ENCODE assay signal across 10 mouse cellular contexts in genomic region chr12:79708423-79708733, GRCm38 (mm10).
DNase-seq lines count a peak whose midpoint lies in the region; ATAC-seq lines count a peak whose summit lies in the region.
"Had no signal": no experiment of that assay in that cellular context is flagged by ENCODE, and none has a peak within 500 bp of the region (broad histone marks: within the 10 kb centered on the region; RNA-seq: fewer than 3 reads in every experiment).

No protein-coding gene starts in this region.

- H3K9me3 ChIP-seq in midbrain, embryonic 14.5 days (ENCODE audit: control insufficient read depth, low read length): no peaks in the 10 kb centered on the region
- H3K9me3 ChIP-seq in midbrain, embryonic 13.5 days: no peaks in the 10 kb centered on the region
- no peaks in the 10 kb centered on the region for H3K9me3 ChIP-seq in hindbrain, embryonic 13.5 days
- H3K9me3 ChIP-seq in limb, embryonic 15.5 days: no peaks in the 10 kb centered on the region
- no peaks in the 10 kb centered on the region for H3K9me3 ChIP-seq in stomach, embryonic 15.5 days
- H3K9me3 ChIP-seq: megakaryocyte, embryonic 14.5 days had no signal

- WGBS in midbrain, embryonic 14.5 days: 64% methylated on average over 5 of the region's 5 CpGs
- WGBS in midbrain, embryonic 13.5 days: 84% methylated on average over 5 of the region's 5 CpGs
- WGBS in hindbrain, embryonic 13.5 days: 36% methylated on average over 5 of the region's 5 CpGs
- 48% methylated on average over 5 of the region's 5 CpGs for WGBS in limb, embryonic 15.5 days
- WGBS in stomach, embryonic 15.5 days: 49% methylated on average over 5 of the region's 5 CpGs

- peaks cover 24% of the 10 kb centered on the region for H3K4me1 ChIP-seq in midbrain, embryonic 14.5 days (ENCODE audit: control insufficient read depth, insufficient read depth, low read length)
- peaks cover 54% of the 10 kb centered on the region for H3K4me1 ChIP-seq in midbrain, embryonic 13.5 days (replicated peaks)
- peaks cover 56% of the 10 kb centered on the region for H3K4me1 ChIP-seq in hindbrain, embryonic 13.5 days (replicated peaks)
- H3K4me1 ChIP-seq in limb, embryonic 15.5 days: peaks cover 41% of the 10 kb centered on the region
- peaks cover 17% of the 10 kb centered on the region; the same call in 1 of the 2 replicates for H3K4me1 ChIP-seq in stomach, embryonic 15.5 days

- no peak overlapping the region for H3K4me3 ChIP-seq in midbrain, embryonic 14.5 days (replicated peaks; ENCODE audit: low read depth, low read length)
- no peak overlapping the region for H3K4me3 ChIP-seq in midbrain, embryonic 13.5 days (replicated peaks)
- no peak overlapping the region for H3K4me3 ChIP-seq in hindbrain, embryonic 13.5 days
- H3K4me3 ChIP-seq in limb, embryonic 15.5 days: no peak overlapping the region
- H3K4me3 ChIP-seq in stomach, embryonic 15.5 days (replicated peaks): no peak overlapping the region
- H3K4me3 ChIP-seq: megakaryocyte, embryonic 14.5 days had no signal

- H3K4me2 ChIP-seq in midbrain, embryonic 14.5 days (ENCODE audit: low read length): no peak overlapping the region
- no peak overlapping the region for H3K4me2 ChIP-seq in midbrain, embryonic 13.5 days (replicated peaks)
- no peak overlapping the region for H3K4me2 ChIP-seq in hindbrain, embryonic 13.5 days
- H3K4me2 ChIP-seq in limb, embryonic 15.5 days: no peak overlapping the region
- no peak overlapping the region for H3K4me2 ChIP-seq in stomach, embryonic 15.5 days

- DNase-seq in midbrain, embryonic 14.5 days: no peak
- DNase-seq in cerebellum, adult 11 months: no peak
- DNase-seq: cerebellum, adult 18-20 months had no signal

- H3K36me3 ChIP-seq in midbrain, embryonic 14.5 days (ENCODE audit: control insufficient read depth, insufficient read depth, low read length): no peaks in the 10 kb centered on the region
- H3K36me3 ChIP-seq in midbrain, embryonic 13.5 days: no peaks in the 10 kb centered on the region
- no peaks in the 10 kb centered on the region for H3K36me3 ChIP-seq in hindbrain, embryonic 13.5 days
- no peaks in the 10 kb centered on the region for H3K36me3 ChIP-seq in limb, embryonic 15.5 days
- H3K36me3 ChIP-seq in stomach, embryonic 15.5 days: no peaks in the 10 kb centered on the region

- no peak for ATAC-seq in midbrain, embryonic 14.5 days (ENCODE audit: low FRiP score, low TSS enrichment)
- ATAC-seq in midbrain, embryonic 13.5 days: no peak
- peak; percentile 65 for ATAC-seq in hindbrain, embryonic 13.5 days (ENCODE audit: low FRiP score)
- ATAC-seq in limb, embryonic 15.5 days (ENCODE audit: insufficient number of reproducible peaks, low FRiP score, low TSS enrichment, low read depth): 0 out of 2 replicates have a peak, but pooled peaks have one; percentile 22
- peak; percentile 56; the same call in 1 of the 2 replicates for ATAC-seq in stomach, embryonic 15.5 days (ENCODE audit: insufficient read depth, low FRiP score, low read depth)
- no peak for ATAC-seq in monocyte, adult 5-6 weeks (replicated peaks; ENCODE audit: insufficient number of reproducible peaks, low FRiP score, low TSS enrichment, poor library complexity, severe bottlenecking)
- ATAC-seq: Patski had no signal

- no peaks in the 10 kb centered on the region; the same call in 1 of the 2 replicates for H3K27me3 ChIP-seq in midbrain, embryonic 14.5 days (ENCODE audit: control insufficient read depth, insufficient read depth, low read length)
- H3K27me3 ChIP-seq in midbrain, embryonic 13.5 days: no peaks in the 10 kb centered on the region
- H3K27me3 ChIP-seq in hindbrain, embryonic 13.5 days: no peaks in the 10 kb centered on the region
- no peaks in the 10 kb centered on the region for H3K27me3 ChIP-seq in limb, embryonic 15.5 days
- H3K27me3 ChIP-seq in stomach, embryonic 15.5 days (replicated peaks): no peaks in the 10 kb centered on the region
- H3K27me3 ChIP-seq: Patski had no signal

- H3K9ac ChIP-seq in midbrain, embryonic 14.5 days (replicated peaks; ENCODE audit: low read length): no peak overlapping the region
- H3K9ac ChIP-seq in midbrain, embryonic 13.5 days (replicated peaks): no peak overlapping the region
- no peak overlapping the region for H3K9ac ChIP-seq in hindbrain, embryonic 13.5 days
- no peak overlapping the region for H3K9ac ChIP-seq in limb, embryonic 15.5 days
- no peak overlapping the region for H3K9ac ChIP-seq in stomach, embryonic 15.5 days

- H3K27ac ChIP-seq in midbrain, embryonic 14.5 days (replicated peaks; ENCODE audit: low read depth, low read length): peak overlapping the region; percentile 14; the same call in 1 of the 2 replicates
- H3K27ac ChIP-seq in midbrain, embryonic 13.5 days: no peak overlapping the region
- peak overlapping the region; percentile 53 for H3K27ac ChIP-seq in hindbrain, embryonic 13.5 days
- H3K27ac ChIP-seq in limb, embryonic 15.5 days: peak overlapping the region; percentile 80
- H3K27ac ChIP-seq in stomach, embryonic 15.5 days: peak overlapping the region; percentile 83

Comparison
In these comparisons a context has a peak if more than half of its experiments do, and no peak if none do; other contexts are left out.
1. ATAC-seq: peak in hindbrain, embryonic 13.5 days (single experiment), limb, embryonic 15.5 days (single experiment) and stomach, embryonic 15.5 days (single experiment); none in midbrain, embryonic 14.5 days (single experiment), midbrain, embryonic 13.5 days (single experiment) and monocyte, adult 5-6 weeks (single experiment).